In the genomic region with DNA sequence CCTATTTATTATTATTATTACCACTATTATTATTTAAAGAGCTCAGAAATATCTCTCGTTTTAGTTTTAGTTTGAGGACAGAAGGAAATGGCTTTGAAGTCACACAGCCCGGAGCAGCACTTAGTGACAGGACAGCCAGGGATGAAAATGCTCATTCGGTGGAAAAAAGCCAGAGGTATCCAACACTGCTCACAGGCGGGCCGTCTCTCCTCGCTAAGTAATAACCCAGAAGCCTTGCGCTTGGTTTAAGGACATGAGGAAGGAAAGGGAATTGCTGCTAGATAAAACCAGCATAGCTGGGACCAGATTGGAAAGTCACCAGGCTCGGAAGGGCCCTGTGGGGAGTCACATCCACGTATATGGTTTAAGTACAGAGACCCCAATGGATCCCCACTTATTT, we compare ENCODE assay signal across 9 mouse cellular contexts. TPM values are rescaled to one million over a fixed set of nuclear protein-coding genes. Genes with fewer than 3 reads are reported as not detected.
DNase-seq lines count a peak whose midpoint lies in the region; ATAC-seq and TF ChIP-seq lines count a peak whose summit lies in the region.
"Had no signal": no experiment of that assay in that cellular context is flagged by ENCODE, and none has a peak within 500 bp of the region (broad histone marks: within the 10 kb centered on the region; RNA-seq: fewer than 3 reads in every experiment).

No protein-coding gene starts in this region.

- H3K27me3 ChIP-seq in kidney, embryonic 15.5 days, result no peaks in the 10 kb centered on the region
- H3K27me3 ChIP-seq in forebrain, postnatal 0 days (ENCODE audit: insufficient read depth, low read length), result no peaks in the 10 kb centered on the region
- H3K27me3 ChIP-seq in hindbrain, embryonic 13.5 days, result no peaks in the 10 kb centered on the region
- no peaks in the 10 kb centered on the region for H3K27me3 ChIP-seq in midbrain, postnatal 0 days (ENCODE audit: insufficient read depth, low read length)

- H3K4me3 ChIP-seq in kidney, embryonic 15.5 days (replicated peaks), result no peak overlapping the region
- no peak overlapping the region for H3K4me3 ChIP-seq in forebrain, postnatal 0 days (ENCODE audit: low read depth, low read length)
- H3K4me3 ChIP-seq in hindbrain, embryonic 13.5 days, result no peak overlapping the region
- H3K4me3 ChIP-seq in midbrain, postnatal 0 days (ENCODE audit: low read depth, low read length), result no peak overlapping the region
- H3K4me3 ChIP-seq: myocyte had no signal

- DNase-seq in kidney, postnatal 25 days, result no peak
- DNase-seq in forebrain, postnatal 0 days, result no peak
- DNase-seq in midbrain, postnatal 0 days (ENCODE audit: low spot score), result peak; percentile 51
- no peak for DNase-seq in right cerebral cortex, postnatal 25 days
- no peak for DNase-seq in ovary, adult 18-20 months (ENCODE audit: low spot score)
- no peak for DNase-seq in left cerebral cortex, postnatal 4 days

- H3K9me3 ChIP-seq in kidney, embryonic 15.5 days (replicated peaks), result no peaks in the 10 kb centered on the region
- H3K9me3 ChIP-seq in forebrain, postnatal 0 days (ENCODE audit: low read length), result no peaks in the 10 kb centered on the region
- H3K9me3 ChIP-seq in hindbrain, embryonic 13.5 days, result no peaks in the 10 kb centered on the region
- no peaks in the 10 kb centered on the region for H3K9me3 ChIP-seq in midbrain, postnatal 0 days (ENCODE audit: low read length)

- H3K27ac ChIP-seq in kidney, embryonic 15.5 days, result peak overlapping the region; percentile 83
- H3K27ac ChIP-seq in forebrain, postnatal 0 days (ENCODE audit: low read depth, low read length), result peak overlapping the region; percentile 40; the same call in 1 of the 2 replicates
- H3K27ac ChIP-seq in hindbrain, embryonic 13.5 days, result peak overlapping the region; percentile 75
- 0 out of 2 replicates have a peak overlapping the region, but pooled peaks have one; percentile 18 for H3K27ac ChIP-seq in midbrain, postnatal 0 days (ENCODE audit: low read depth, low read length)

- TF ChIP-seq CTCF in forebrain, postnatal 0 days (IDR thresholded peaks at IDR 0.05; ENCODE audit: low read depth), result no peak
- TF ChIP-seq CTCF in midbrain, postnatal 0 days (IDR thresholded peaks at IDR 0.05), result no peak

- H3K4me1 ChIP-seq in kidney, embryonic 15.5 days, result peaks cover 53% of the 10 kb centered on the region
- 0 out of 2 replicates have a peak, but pooled peaks cover 4% of the 10 kb centered on the region for H3K4me1 ChIP-seq in forebrain, postnatal 0 days (ENCODE audit: insufficient read depth)
- peaks cover 47% of the 10 kb centered on the region for H3K4me1 ChIP-seq in hindbrain, embryonic 13.5 days (replicated peaks)
- H3K4me1 ChIP-seq in midbrain, postnatal 0 days (ENCODE audit: insufficient read depth, low read length), result peaks cover 12% of the 10 kb centered on the region; the same call in 1 of the 2 replicates

- 19% methylated on average over 9 of the region's 9 CpGs for WGBS in kidney, embryonic 15.5 days
- WGBS in forebrain, postnatal 0 days, result 30% methylated on average over 9 of the region's 9 CpGs
- WGBS in hindbrain, embryonic 13.5 days, result 13% methylated on average over 9 of the region's 9 CpGs
- WGBS in midbrain, postnatal 0 days, result 12% methylated on average over 9 of the region's 9 CpGs

- H3K36me3 ChIP-seq in kidney, embryonic 15.5 days, result no peaks in the 10 kb centered on the region
- no peaks in the 10 kb centered on the region for H3K36me3 ChIP-seq in forebrain, postnatal 0 days (ENCODE audit: insufficient read depth)
- 0 out of 2 replicates have a peak, but pooled peaks cover 4% of the 10 kb centered on the region for H3K36me3 ChIP-seq in hindbrain, embryonic 13.5 days
- no peaks in the 10 kb centered on the region for H3K36me3 ChIP-seq in midbrain, postnatal 0 days (ENCODE audit: insufficient read depth, low read length)

- intact Hi-C loops in left cerebral cortex, postnatal 4 days (cut with DNase I), result no loop called here

- peak; percentile 34; the same call in 1 of the 2 replicates for ATAC-seq in kidney, embryonic 15.5 days (replicated peaks; ENCODE audit: low FRiP score)
- ATAC-seq in forebrain, postnatal 0 days, result no peak
- no peak for ATAC-seq in hindbrain, embryonic 13.5 days (ENCODE audit: low FRiP score)
- no peak for ATAC-seq in midbrain, postnatal 0 days (ENCODE audit: low FRiP score)

- H3K4me2 ChIP-seq in kidney, embryonic 15.5 days, result 0 out of 2 replicates have a peak overlapping the region, but pooled peaks have one; percentile 7
- no peak overlapping the region for H3K4me2 ChIP-seq in forebrain, postnatal 0 days (ENCODE audit: low read depth)
- peak overlapping the region; percentile 8; the same call in 1 of the 2 replicates for H3K4me2 ChIP-seq in hindbrain, embryonic 13.5 days
- no peak overlapping the region for H3K4me2 ChIP-seq in midbrain, postnatal 0 days (ENCODE audit: low read depth, low read length, poor library complexity, severe bottlenecking)

- H3K9ac ChIP-seq in kidney, embryonic 15.5 days, result no peak overlapping the region
- H3K9ac ChIP-seq in forebrain, postnatal 0 days, result no peak overlapping the region
- H3K9ac ChIP-seq in hindbrain, embryonic 13.5 days, result peak overlapping the region; percentile 58; the same call in 1 of the 2 replicates
- no peak overlapping the region for H3K9ac ChIP-seq in midbrain, postnatal 0 days (replicated peaks; ENCODE audit: low read length, poor library complexity, severe bottlenecking)

RNA-seq across cellular contexts. Expression of gene Nxn, which starts 35.3 kb away (rescaled TPM):
- 30.2 and 33.1 TPM in 2 replicates for polyA plus RNA-seq in kidney, embryonic 15.5 days (2015; fragmentation: Nextera tagmentation; extraction: Ambion mirVana)
- total RNA-seq in forebrain, postnatal 0 days (2014; rRNA removed), result 19.0 and 22.1 TPM in 2 replicates
- 10.7 and 12.7 TPM in 2 replicates for polyA plus RNA-seq in forebrain, postnatal 0 days (2015; fragmentation: Nextera tagmentation; extraction: Ambion mirVana)
- 30.4 and 35.6 TPM in 2 replicates for polyA plus RNA-seq in hindbrain, embryonic 13.5 days (2015; fragmentation: Nextera tagmentation; extraction: Ambion mirVana)
- 25.2 and 32.2 TPM in 2 replicates for total RNA-seq in midbrain, postnatal 0 days (2014; rRNA removed)
- polyA plus RNA-seq in midbrain, postnatal 0 days (2015; fragmentation: Nextera tagmentation; extraction: Ambion mirVana), result 13.7 and 15.2 TPM in 2 replicates
- total RNA-seq in left cerebral cortex, postnatal 4 days (2021), result 10 to 100 TPM; 12.4 to 15.7 TPM

RNA-seq across cellular contexts. Expression of gene Timm22, which starts 43.1 kb away (rescaled TPM):
- 105 and 111 TPM in 2 replicates for polyA plus RNA-seq in kidney, embryonic 15.5 days (2015; fragmentation: Nextera tagmentation; extraction: Ambion mirVana)
- 48.6 and 56.6 TPM in 2 replicates for total RNA-seq in forebrain, postnatal 0 days (2014; rRNA removed)
- polyA plus RNA-seq in forebrain, postnatal 0 days (2015; fragmentation: Nextera tagmentation; extraction: Ambion mirVana), result 93.2 and 98.2 TPM in 2 replicates
- 116 and 119 TPM in 2 replicates for polyA plus RNA-seq in hindbrain, embryonic 13.5 days (2015; fragmentation: Nextera tagmentation; extraction: Ambion mirVana)
- 26.6 and 38.0 TPM in 2 replicates for total RNA-seq in midbrain, postnatal 0 days (2014; rRNA removed)
- polyA plus RNA-seq in midbrain, postnatal 0 days (2015; fragmentation: Nextera tagmentation; extraction: Ambion mirVana), result 103 and 104 TPM in 2 replicates
- 10 to 100 TPM; 34.1 to 38.0 TPM for total RNA-seq in left cerebral cortex, postnatal 4 days (2021)

Comparison
In these comparisons a context has a peak if more than half of its experiments do, and no peak if none do; other contexts are left out.
1. H3K27ac ChIP-seq: peak in every context shown above with its lines; median percentile 83 in kidney, embryonic 15.5 days; 75 in hindbrain, embryonic 13.5 days; 40 in forebrain, postnatal 0 days; 18 in midbrain, postnatal 0 days.
2. H3K4me2 ChIP-seq: peak in kidney, embryonic 15.5 days (single experiment) and hindbrain, embryonic 13.5 days (single experiment); none in forebrain, postnatal 0 days (single experiment) and midbrain, postnatal 0 days (single experiment).